Mouse (Mus musculus): ENCODE data around the gene Gnao1. TPM values are rescaled to one million over a fixed set of nuclear protein-coding genes. Genes with fewer than 3 reads are reported as not detected.

Gene Gnao1
- total and polyA plus RNA-seq, 3 experiments: 1.1 to 13.5 (median 3.5) TPM

DNA sequence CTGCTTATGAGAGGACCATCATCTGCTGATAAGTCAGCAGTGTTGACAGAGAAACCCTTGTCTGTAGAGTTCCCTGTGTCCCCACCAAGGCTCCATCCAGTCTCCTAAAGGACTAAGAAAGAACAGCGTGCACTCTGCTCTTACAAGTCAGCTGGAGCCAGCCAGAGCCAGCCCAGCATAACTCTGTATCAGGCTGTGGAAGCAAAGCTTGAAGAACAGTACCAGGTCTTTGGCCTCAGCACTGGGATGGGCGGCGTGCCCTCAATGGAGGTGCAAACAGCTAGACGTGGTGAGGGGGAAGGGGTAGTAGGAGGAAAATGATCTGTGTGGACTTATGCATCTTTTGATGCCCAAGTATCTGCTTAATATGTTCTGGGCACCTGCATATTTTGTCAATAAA is 32.8 kb downstream of the Gnao1 start:
- no peaks in the 10 kb centered on the region for H3K27me3 ChIP-seq (replicated peaks)
- H3K27ac ChIP-seq (ENCODE audit: insufficient read depth, low read depth): no peak overlapping the region
- dilution Hi-C loops (cut with MboI; ENCODE audit: extremely low pct_ligation_motif_present, extremely low pct_unique_long_range_greater_than_20kb, low sequenced_read_pairs) (no loop called here), in situ Hi-C loops (cut with MboI; ENCODE audit: low pct_ligation_motif_present, low pct_unique_long_range_greater_than_20kb, low sequenced_read_pairs) (loop anchor here (10.0 kb wide), 2 partner anchors 178 to 248 kb away; no protein-coding TSS in a partner anchor)
- H3K4me3 ChIP-seq (replicated peaks in 1 of 3; ENCODE audit: low read depth in 2 of 3, low read length in 2 of 3, poor library complexity in 1 of 3): no peak overlapping the region
- DNase-seq (ENCODE audit: extremely low read depth): no peak
- H3K79me2 ChIP-seq (replicated peaks; ENCODE audit: control insufficient read depth, extremely low read depth, insufficient read depth, poor library complexity, severe bottlenecking): no peaks in the 10 kb centered on the region
- no peak for TF ChIP-seq ZC3H11A (IDR thresholded peaks at IDR 0.05; ENCODE audit: low read depth, low read length)
- TF ChIP-seq KAT2A (IDR thresholded peaks at IDR 0.05; ENCODE audit: insufficient replicate concordance, low read length): no peak
- no peak for TF ChIP-seq GABPA (IDR thresholded peaks at IDR 0.05; ENCODE audit: insufficient replicate concordance, low read depth, low read length)
- TF ChIP-seq TCF12 (IDR thresholded peaks at IDR 0.05; ENCODE audit: low read depth, low read length): no peak
- no peak for TF ChIP-seq TBP (conservative IDR thresholded peaks at IDR 0.05; ENCODE audit: low read depth, low read length)
- no peak for TF ChIP-seq JUN (IDR thresholded peaks at IDR 0.05; ENCODE audit: insufficient read depth, low read depth, low read length)
- TF ChIP-seq POLR2AphosphoS2 (IDR thresholded peaks at IDR 0.05; ENCODE audit: low read depth, low read length): no peak
- no peak for TF ChIP-seq UBTF (IDR thresholded peaks at IDR 0.05; ENCODE audit: low read depth, low read length)
- TF ChIP-seq CTCF (conservative IDR thresholded peaks at IDR 0.05 in 1 of 2, IDR thresholded peaks at IDR 0.05 in 1 of 2; ENCODE audit: low read depth in 2 of 2, low read length in 2 of 2): no peak
- H3K9ac ChIP-seq (ENCODE audit: insufficient read depth, low read depth): no peak overlapping the region
- no peak overlapping the region for H3K4me2 ChIP-seq (ENCODE audit: insufficient read depth, low read depth, poor library complexity, severe bottlenecking)
- peaks cover 8 to 51% of the 10 kb centered on the region in 2 experiments for H3K4me1 ChIP-seq (ENCODE audit: control insufficient read depth in 1 of 2, insufficient read depth in 2 of 2)
- no peaks in the 10 kb centered on the region for H3K9me3 ChIP-seq (replicated peaks; ENCODE audit: low read length)
- H3K36me3 ChIP-seq (replicated peaks in 1 of 2; ENCODE audit: control insufficient read depth in 1 of 2, insufficient read depth in 1 of 2, low read length in 1 of 2): peaks cover 0 to 11% of the 10 kb centered on the region in 2 experiments

DNA sequence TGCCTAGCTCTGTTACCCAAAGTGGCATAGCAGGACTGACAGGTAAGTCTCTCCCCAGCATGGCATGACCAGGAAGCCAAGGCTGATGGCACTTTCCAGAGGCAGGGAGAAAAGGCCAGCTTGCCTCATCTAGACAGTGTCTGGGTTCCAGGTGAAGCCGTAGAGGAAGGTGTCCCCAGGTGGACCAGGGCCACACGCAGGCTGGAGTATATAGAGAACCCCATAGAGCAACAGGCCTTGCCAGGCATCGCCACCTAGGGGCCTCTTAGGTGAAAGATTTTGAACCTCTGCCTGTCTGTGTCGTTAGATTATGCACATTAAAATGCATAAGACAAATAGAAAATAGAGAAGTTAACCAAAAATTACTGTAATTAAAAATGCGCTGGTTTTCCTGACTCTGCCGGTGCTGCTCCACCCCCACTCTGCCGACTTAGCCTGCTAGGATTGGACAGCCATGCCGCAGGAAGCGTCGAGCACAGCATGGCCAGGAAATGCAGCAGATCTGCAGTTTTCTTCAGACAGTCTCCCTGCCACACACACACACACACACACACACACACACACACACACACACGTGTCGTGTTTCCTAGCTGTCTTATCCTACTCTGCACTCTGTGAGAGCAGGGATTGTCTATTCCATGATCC is 34.2 kb downstream of the Gnao1 start:
- H3K79me2 ChIP-seq (replicated peaks; ENCODE audit: control insufficient read depth, extremely low read depth, insufficient read depth, poor library complexity, severe bottlenecking): no peaks in the 10 kb centered on the region
- no peaks in the 10 kb centered on the region for H3K27me3 ChIP-seq (replicated peaks)
- no peak overlapping the region for H3K4me3 ChIP-seq (replicated peaks in 1 of 3; ENCODE audit: low read depth in 2 of 3, low read length in 2 of 3, poor library complexity in 1 of 3)
- no peaks in the 10 kb centered on the region for H3K9me3 ChIP-seq (replicated peaks; ENCODE audit: low read length)
- peaks cover 0 to 9% of the 10 kb centered on the region in 2 experiments for H3K36me3 ChIP-seq (replicated peaks in 1 of 2; ENCODE audit: control insufficient read depth in 1 of 2, insufficient read depth in 1 of 2, low read length in 1 of 2)
- H3K27ac ChIP-seq (ENCODE audit: insufficient read depth, low read depth): no peak overlapping the region
- peaks cover 8 to 57% of the 10 kb centered on the region in 2 experiments for H3K4me1 ChIP-seq (ENCODE audit: control insufficient read depth in 1 of 2, insufficient read depth in 2 of 2)
- dilution Hi-C loops (cut with MboI; ENCODE audit: extremely low pct_ligation_motif_present, extremely low pct_unique_long_range_greater_than_20kb, low sequenced_read_pairs): no loop called here
- TF ChIP-seq POLR2AphosphoS2 (IDR thresholded peaks at IDR 0.05; ENCODE audit: low read depth, low read length) (no peak), BHLHE40 (IDR thresholded peaks at IDR 0.05; ENCODE audit: low read depth, low read length) (no peak), USF2 (conservative IDR thresholded peaks at IDR 0.05; ENCODE audit: low read depth, low read length) (no peak), RAD21 (IDR thresholded peaks at IDR 0.05; ENCODE audit: low read depth, low read length) (peak; percentile 79), IRF4 (IDR thresholded peaks at IDR 0.05; ENCODE audit: low read depth, low read length) (no peak), PAX5 (IDR thresholded peaks at IDR 0.05; ENCODE audit: low read length) (no peak), POLR2A (IDR thresholded peaks at IDR 0.05; ENCODE audit: low read depth, low read length) (no peak), MYC (IDR thresholded peaks at IDR 0.05; ENCODE audit: low read depth, low read length) (no peak), ZKSCAN1 (IDR thresholded peaks at IDR 0.05; ENCODE audit: borderline replicate concordance, low read depth, low read length) (no peak), ELF1 (IDR thresholded peaks at IDR 0.05; ENCODE audit: low read depth, low read length) (no peak), ZC3H11A (IDR thresholded peaks at IDR 0.05; ENCODE audit: low read depth, low read length) (peak; percentile 10; the same call in 1 of the 2 replicates), SMC3 (IDR thresholded peaks at IDR 0.05; ENCODE audit: low read depth, low read length) (peak; percentile 68), JUND (conservative IDR thresholded peaks at IDR 0.05; ENCODE audit: low read depth, low read length) (no peak), CTCF (conservative IDR thresholded peaks at IDR 0.05 in 1 of 2, IDR thresholded peaks at IDR 0.05 in 1 of 2; ENCODE audit: low read depth in 2 of 2, low read length in 2 of 2) (peak; percentile 25 to 72; a peak in 2 of 4 replicates), ZNF384 (IDR thresholded peaks at IDR 0.05; ENCODE audit: low read depth, low read length) (no peak), ZMIZ1 (IDR thresholded peaks at IDR 0.05; ENCODE audit: low read depth, low read length) (no peak), HCFC1 (IDR thresholded peaks at IDR 0.05; ENCODE audit: low read depth, low read length) (no peak), TCF12 (IDR thresholded peaks at IDR 0.05; ENCODE audit: low read depth, low read length) (peak; percentile 16; the same call in 1 of the 2 replicates), EP300 (IDR thresholded peaks at IDR 0.05; ENCODE audit: low read length) (no peak), MAZ (IDR thresholded peaks at IDR 0.05; ENCODE audit: low read depth, low read length) (no peak), CHD2 (IDR thresholded peaks at IDR 0.05; ENCODE audit: low read length) (no peak), UBTF (IDR thresholded peaks at IDR 0.05; ENCODE audit: low read depth, low read length) (no peak)
- H3K9ac ChIP-seq (ENCODE audit: insufficient read depth, low read depth): no peak overlapping the region
- in situ Hi-C loops (cut with MboI; ENCODE audit: low pct_ligation_motif_present, low pct_unique_long_range_greater_than_20kb, low sequenced_read_pairs): loop anchor here (10.0 kb wide), 2 partner anchors 179 to 249 kb away; no protein-coding TSS in a partner anchor
- DNase-seq (ENCODE audit: extremely low read depth): peak; percentile 28
- no peak overlapping the region for H3K4me2 ChIP-seq (ENCODE audit: insufficient read depth, low read depth, poor library complexity, severe bottlenecking)

All from CH12.LX (cell line).